Mouse (Mus musculus): ENCODE measurements around the gene P2ry1.
A peak's percentile ranks its signal among the peaks of the same experiment; 100 is the strongest.

Gene P2ry1

DNA sequence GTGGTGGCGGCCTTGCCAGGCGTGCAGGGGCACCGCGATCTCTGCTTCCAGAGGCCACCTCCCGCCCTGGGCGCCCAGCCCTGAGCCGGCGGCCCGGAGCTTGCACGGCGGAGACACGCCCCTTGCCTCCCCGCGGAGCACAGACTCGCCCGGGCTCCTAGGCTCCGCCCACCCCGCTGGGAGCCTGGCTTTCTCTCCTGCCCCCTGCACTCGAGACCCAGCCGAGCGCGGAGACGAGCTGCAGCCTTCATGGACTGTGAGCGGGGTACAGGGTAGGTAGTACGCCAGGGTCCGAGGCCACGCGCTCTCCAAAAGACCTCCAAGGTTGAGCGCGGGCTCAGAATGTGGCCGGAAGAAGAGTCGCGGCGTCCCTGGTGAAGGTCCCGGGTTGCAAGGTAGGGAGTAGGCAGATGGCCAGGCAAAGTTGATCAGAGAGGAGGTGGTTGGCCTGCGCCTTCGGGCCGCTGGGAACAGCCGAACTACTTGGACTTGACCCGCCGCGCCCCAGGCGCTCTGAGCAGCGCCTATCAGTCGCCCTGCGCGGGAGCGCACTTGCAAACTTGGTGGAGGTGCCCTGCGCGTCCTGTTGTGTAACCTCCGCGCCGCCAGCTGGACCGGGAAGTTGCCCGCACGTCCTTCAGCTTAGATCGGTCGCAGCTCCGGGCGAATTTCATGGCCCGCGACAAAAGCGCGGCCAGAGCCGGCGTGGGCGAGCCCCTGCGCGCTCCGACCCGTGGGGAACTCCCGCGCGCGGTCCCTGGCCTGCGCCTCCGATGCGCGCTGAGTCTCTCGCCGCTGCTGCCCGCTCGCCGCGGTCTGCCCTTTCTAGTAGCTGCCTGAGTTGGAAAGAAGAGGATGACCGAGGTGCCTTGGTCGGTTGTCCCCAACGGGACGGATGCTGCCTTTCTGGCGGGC is at the start of gene P2ry1:
Gene P2ry1, plus strand, starts transcription at position 209 of the 915 bp plus-strand sequence.
- DNase-seq (ENCODE audit: low read depth, low spot score), result peak; percentile 66

DNA sequence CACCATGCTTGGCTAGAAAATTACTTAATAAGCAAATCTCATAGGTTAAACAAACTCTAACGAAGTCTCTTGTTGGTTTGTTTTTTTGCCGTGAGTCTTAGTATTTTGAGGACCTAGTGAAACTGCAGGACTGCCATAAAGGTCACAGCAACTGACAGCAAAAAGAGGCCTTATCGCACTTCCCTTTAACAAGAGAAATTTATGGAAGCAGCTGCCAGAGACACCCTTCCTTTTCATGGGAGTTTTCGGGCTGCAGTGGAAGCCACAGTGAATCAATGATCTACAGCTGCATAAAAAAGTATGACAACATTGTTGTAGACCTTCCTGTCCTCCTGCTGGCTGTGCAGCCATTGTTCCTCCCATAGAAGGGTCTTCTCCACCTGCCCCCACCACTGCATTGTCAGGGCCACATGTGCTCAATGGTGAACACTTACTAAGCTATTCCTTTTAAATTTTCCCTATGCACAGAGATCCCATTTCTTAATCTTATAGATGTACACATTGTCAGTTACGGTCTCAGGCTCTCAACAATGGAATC is 49.3 kb upstream of the P2ry1 start:
- DNase-seq (ENCODE audit: low read depth, low spot score), result no peak

DNA sequence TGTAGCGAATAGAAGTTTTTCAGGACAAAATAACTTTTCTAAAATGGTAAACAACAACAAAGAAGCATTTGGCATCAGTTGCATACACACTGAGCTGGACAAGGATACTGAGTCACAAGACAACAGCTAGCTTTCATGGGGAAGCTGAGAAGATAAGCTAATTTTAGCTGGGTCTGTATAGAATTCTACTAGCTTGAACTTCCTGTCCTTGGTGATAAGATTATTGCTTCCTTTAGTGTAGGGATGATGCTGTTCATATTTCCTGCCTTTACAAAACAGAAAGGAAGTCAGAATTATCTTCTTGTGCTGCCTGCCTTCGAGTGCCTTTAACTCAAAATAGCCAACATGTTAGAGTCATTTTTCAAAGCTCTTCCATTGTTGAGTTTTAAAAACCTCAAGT is 48.5 kb upstream of the P2ry1 start:
- no peak for DNase-seq (ENCODE audit: low read depth, low spot score)

DNA sequence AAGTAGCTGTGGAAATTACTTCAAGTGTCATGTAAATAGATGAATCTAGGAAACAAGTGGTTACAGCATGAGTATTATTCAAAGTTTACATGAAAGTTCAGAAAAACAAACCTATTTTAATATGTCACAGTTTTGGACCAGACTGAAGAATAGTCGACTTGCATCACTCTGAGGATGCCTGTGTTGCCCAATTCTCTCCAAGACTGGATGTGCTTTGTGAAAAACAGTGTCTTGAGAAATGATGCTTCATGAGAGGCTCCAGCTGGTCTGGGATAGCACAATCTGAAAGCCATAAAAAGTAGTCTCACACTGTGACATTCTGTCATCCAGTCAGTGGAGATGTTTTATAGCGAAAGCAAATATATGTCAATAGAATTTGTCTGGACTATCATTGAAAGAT is 43.8 kb upstream of the P2ry1 start:
- DNase-seq (ENCODE audit: low read depth, low spot score), result no peak

DNA sequence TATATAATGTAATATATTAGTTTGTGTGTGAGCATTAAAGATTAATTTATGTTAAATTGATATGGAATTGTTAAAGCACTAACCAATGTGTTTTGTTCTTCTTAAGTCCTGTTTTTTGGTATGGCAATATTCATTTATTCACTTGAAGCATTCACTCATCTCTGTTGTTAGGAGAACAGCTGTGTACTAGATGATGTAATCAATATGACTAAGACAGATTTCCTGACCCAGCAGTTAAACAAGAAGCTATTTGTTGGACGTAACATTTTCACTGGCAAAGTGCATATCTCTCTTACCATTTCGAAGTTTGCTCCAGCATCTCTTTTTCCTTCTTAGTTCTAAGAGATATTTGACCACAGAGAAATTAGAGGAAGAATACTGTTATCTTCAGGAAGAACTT is 37.5 kb upstream of the P2ry1 start:
- DNase-seq (ENCODE audit: low read depth, low spot score), result no peak

DNA sequence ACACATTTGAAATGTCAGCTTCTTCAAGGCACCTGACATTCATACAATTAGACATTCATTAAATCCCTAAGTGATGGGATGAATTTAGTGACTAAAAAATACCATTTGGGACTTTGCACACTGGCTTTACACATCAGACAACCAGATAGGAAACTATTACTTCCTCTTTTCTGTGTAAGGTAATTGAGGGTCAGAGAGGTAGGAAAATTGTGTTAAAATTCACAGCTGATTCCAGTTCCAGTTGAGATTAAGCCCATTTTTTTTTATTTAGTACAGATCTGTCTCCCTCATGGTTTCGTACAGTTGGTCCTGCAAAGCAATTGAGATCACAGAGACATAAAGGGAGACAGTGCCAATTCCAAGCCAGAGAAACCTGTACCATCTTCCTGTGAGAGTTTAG is 27.7 kb upstream of the P2ry1 start:
- no peak for DNase-seq (ENCODE audit: low read depth, low spot score)

DNA sequence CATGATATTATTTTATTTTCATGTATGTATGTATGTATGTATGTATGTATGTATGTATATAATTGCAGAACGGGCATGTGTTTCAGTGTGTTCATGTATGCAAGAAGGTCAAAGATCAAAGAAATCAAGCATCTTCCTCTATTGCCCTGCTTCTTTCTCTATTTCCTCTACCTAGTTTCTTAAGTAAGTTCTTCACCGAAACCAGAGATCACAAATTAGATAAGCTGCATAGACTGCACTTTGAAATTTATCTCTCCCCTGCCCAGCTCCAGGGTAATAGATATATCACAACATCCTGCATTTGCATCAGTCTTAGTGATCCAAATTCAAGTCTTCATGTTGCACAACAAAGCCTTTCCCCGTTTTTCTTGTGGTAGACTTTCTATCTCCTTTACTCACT is 20.5 kb upstream of the P2ry1 start:
- DNase-seq (ENCODE audit: low read depth, low spot score), result no peak

DNA sequence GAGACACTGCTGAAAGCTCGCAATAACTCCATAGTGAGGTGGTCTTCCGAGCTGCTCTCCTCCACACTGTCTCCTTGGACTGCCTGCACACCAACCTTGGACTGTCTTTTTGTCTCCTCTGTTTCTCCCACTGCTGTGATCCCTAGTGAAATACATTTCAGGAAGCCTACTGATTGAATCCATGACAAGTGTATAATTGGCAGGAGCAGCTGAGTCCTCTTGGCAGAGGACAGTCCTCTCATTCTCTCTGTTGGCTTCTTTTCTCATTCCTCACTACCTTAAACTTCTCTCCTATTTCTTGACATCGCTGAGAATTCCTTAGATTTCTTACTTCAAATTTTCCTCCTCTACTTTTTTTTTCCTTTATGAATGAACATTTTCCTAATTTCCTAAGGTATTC is 4.5 kb upstream of the P2ry1 start:
- no peak for DNase-seq (ENCODE audit: low read depth, low spot score)

DNA sequence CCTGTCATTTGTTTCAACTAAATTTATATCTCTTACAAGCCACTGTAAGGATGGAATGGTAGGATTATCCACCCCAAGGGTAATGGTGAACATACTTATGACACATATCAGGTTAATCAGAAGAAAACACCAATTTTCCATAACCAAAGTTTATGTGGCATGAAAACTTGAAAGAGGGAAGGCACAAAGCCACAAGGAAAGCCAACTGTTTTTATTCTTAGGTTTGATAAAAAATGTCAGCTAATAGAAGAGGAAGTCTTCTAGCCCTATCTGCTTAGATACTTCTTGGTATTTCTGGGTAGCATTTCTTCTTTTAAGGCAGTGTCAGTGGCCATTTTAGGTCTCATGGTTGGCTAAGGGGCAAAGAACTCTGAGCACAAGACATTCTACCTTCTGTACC is 2.9 kb upstream of the P2ry1 start:
- no peak for DNase-seq (ENCODE audit: low read depth, low spot score)

DNA sequence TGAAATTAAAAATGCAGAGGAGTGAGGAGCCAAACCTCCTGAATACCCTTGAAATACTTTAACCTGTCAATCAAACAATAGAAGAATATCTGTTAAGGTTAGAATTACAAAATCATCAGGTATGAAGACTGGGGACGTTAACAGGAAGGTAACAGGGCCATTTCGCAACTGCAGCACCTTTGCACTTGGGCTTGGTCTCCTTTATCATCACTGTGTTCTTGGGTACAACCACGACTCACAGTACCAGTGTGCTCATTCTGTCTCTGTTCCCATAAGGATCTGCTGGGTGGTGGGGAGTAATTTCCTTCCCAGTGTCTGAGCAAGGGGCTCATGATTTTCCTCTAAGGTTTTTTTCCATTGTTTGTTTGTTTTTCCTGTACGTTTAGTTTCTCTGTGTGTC is 1.8 kb upstream of the P2ry1 start:
- DNase-seq (ENCODE audit: low read depth, low spot score), result no peak

DNA sequence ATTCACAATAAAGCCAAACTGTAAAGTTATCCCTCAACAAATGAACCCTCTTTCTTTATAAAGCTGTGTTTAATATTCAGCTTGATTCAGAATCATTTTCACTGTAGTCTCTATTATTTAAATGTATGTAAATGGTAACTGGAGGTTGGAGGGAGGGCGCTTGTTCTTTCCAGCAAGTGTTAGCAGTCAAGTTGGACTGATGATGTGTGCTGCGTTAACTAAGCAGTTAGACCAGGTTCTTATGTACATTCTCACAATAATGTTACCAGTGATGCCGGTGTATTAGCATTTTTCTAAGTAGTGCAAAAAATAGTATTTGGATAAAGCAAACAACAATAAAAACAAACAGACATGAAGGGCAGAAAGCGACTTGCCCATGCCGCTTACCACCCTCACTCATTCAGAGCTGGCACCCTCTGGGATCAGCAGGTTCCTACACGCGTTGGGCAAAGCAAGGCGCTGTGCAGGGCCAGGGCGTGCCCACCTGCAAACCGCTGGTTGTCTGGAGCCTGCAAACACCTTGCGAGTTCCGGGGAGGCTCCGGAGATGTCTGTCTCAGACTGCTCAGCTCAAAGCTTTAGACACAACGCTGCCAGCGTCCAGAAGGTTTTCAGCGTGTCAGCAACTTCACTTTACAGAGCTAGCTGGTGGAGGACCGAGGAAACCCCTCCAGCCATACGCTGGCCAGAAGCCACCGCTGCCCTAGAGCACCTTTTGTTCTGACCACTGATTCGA is 576 bp upstream of the P2ry1 start:
- DNase-seq (ENCODE audit: low read depth, low spot score), result no peak

DNA sequence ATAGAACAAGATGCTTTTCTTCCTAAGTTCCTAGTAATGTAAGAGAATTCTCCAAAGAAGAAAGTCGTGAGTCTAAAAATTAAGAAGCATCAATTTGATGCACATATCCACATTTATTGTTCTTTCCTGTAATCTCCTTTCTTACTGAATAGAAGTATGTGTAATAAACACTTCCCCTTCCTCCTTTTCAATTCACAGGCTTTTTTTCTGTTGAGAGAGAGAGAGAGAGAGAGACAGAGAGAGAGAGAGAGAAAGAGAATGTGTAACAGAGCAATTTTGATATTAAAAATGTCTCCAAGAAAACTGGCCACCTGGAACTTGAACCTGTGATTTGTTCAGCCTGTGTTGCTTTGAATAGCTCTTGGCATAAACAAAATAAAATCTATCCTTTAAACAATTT is 2.0 kb downstream of the P2ry1 start:
- DNase-seq (ENCODE audit: low read depth, low spot score), result no peak

DNA sequence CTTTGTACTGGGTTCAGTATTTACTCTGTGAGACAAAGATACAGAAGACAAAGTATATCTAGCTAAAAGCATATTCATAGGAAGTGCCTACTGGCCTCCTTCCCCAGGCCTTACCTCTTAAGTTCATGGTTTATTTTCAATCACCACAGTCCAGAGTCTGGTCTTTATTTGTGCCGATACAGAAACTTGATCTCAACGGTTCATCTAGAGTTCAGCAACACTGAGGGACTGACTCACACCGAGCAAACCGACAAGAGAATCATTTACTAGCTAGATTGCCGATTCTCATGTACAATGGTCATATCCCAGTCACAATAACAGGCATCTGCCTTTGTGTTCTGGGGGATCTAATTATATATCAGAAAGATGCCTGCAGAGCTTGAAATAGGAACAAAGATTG is 9.1 kb downstream of the P2ry1 start:
- DNase-seq (ENCODE audit: low read depth, low spot score), result no peak

DNA sequence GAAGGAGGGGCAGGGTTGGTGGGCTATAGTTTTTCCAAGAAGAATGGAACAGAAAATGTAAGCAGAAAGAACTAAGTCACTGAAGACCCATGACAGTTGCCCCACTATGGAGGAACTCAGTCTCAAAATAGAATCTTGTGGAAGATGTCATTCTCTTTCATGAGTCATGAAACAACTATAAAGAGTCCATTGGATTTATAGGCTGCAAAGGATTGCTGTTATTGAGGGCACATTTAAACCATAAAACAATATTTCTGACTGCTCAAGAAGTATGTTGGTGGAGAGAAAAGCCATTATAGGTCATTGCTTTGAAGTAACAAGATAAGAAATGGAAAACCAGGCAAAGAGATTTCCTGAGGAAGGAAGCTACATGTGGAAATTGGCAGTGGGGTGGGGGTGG is 10.0 kb downstream of the P2ry1 start:
- DNase-seq (ENCODE audit: low read depth, low spot score), result no peak

DNA sequence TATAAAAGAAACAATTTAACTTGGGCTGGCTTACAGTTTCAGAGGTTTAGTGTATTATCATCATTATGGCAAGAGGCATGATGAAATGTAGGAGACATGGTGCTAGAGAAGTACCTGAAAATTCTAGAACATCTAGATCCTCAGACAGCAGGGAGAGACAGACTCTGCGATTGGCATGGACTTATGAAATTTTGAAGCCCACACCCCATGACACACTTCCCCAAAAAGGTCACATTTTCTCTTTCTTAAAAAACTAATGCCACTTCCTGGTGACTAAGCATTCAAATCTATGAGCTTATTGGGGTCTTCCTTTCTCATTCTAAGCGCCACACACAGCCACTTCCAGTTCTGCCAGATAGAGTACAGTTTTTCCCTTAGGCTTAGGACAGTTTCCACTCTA is 14.1 kb downstream of the P2ry1 start:
- no peak for DNase-seq (ENCODE audit: low read depth, low spot score)

DNA sequence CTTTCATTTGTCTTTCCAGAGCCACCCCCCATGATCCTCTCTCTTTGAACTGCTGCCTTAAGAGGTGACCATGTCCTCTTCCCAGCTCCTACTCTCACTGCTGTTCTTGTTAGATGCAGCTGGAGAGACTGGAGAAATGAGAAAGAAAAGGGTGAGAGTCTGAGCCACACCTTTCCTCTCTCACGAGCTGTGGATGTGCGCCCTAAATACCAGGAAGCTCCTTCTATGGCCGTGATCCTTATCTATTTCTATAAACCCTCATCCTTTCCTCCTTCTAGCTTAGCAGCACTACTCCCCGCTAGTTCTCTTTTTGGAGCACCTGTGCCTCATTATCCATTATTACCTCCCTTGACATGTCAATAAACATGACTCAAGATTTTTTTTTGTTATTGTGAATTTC is 29.5 kb downstream of the P2ry1 start:
- DNase-seq (ENCODE audit: low read depth, low spot score), result no peak

DNA sequence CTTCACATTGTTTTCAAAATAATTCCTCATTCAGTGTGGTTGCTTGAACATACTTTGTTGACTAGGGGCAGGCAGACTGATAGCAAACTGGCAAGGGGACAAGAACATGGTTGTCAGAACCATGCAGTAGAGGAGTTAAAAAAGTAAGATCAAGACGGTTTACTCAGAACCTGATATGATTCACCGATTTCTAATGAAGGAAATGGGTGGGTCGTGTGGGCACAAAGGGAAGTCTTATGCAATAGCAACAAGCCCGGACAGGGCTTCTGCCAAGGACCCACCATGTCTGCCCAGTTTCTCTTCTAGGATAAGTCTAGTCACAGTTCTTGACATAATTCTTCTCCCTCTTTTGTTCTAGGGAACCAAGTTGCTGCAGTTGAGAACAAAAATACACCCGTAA is 33.0 kb downstream of the P2ry1 start:
- DNase-seq (ENCODE audit: low read depth, low spot score), result no peak

DNA sequence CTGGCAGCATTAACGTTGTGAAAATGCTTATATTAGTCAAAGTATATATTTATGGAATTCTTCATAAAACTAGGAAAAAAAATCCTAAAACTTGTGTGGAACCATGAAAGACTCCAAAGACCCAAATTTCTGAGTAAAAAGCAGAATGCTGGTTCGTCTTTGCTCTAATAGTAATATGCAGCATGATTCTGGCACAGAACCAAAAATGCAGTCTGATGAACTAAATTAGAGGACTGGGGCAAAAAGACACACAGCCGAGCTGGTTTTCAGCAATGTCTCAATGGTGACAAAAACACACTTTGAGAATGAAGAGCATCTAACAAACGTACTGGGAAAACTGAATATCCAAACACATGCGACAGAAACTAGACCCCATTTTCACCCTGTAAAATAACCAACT is 37.3 kb downstream of the P2ry1 start:
- no peak for DNase-seq (ENCODE audit: low read depth, low spot score)

DNA sequence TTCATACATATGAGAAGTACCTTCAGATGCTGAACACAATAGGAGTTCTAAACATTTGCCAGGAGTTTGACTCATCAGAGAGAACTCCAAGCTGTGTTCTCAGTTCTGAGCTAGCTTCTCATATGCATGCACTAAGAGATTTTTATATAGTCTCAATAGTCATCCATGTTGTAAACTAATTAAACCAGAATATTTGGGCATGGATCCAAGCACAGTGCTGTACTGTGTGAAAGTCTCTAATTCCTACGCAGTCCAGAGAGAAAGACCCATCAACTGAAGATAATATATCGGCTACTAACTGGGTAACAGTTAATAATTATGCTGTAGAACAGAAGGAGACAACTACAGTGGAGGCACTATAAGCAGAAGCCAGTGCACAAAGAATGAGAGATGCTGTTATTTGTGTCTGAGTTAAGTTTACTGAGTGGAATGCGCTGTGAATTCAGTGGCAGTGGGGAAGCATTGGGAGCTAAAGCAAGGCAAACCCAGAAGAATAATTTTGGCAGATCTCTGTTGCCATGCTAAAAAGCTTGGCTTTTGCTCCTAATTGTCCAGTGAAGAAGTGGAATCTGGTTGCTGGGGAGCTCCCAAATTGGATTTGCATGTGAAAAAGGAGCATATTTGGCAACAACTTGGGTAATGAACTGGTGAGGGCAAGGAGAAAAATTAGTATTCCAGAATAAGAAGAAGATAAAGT is 47.5 kb downstream of the P2ry1 start:
- no peak for DNase-seq (ENCODE audit: low read depth, low spot score)

Measured in c-Kit-negative CD71-positive TER-119-positive erythroid progenitor cells, embryonic 14.5 days (primary cell).